Mouse (Mus musculus): Measurements from ENCODE around the gene Stip1. TPM values are rescaled to one million over a fixed set of nuclear protein-coding genes. Genes with fewer than 3 reads are reported as not detected.

Gene Stip1
- polyA plus RNA-seq, 1 experiment, result 116 TPM

DNA sequence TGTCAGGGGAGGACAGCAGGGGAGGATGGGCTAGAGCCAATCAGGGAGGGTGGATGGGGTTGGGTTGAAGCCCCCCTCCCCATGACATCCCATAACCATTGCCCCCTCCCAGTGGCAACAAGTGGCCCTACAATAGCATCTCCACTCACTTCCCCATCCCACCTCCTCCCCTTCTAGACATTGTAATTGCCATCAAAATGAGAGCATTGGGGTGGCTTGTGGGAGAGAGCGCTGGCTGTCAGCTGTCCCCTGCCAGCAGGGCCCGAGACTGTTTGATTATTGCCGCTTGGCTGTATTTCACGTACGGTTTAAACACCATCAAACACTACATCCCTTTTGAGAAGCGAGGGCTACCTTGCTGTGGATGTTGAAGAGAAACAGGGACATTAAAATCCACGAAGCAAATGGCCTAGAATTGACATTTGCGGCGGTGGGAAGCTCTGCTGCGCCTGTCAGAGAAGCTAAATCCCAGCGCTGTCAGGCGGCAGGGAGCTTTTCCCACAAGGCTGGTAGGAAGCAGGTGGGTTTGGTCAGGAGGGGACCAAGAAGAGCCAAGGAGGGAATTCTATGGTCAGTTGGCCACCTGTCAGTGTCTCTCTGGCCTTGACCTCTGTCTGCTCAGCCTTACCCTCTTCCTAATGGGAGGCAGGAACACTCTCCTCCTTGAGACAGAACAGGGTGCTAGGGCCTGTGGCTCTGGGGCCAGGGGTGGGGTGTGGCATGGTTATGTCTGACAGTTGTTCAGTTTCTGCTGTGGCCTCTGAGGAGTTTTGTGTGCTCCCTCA lies 34.4 kb upstream of the Stip1 start:
- TF ChIP-seq FLI1 (IDR thresholded peaks at IDR 0.05; ENCODE audit: low read length) (no peak), GATA1 (IDR thresholded peaks at IDR 0.05; ENCODE audit: borderline replicate concordance, low read length) (no peak)
- Histone ChIP-seq H3K9me3 (no peaks in the 10 kb centered on the region), H3K4me3 (replicated peaks) (no peak overlapping the region), H3K36me3 (replicated peaks; ENCODE audit: low read length) (no peaks in the 10 kb centered on the region), H3K27me3 (replicated peaks) (peaks cover 72% of the 10 kb centered on the region), H3K4me1 (peaks cover 23% of the 10 kb centered on the region)

DNA sequence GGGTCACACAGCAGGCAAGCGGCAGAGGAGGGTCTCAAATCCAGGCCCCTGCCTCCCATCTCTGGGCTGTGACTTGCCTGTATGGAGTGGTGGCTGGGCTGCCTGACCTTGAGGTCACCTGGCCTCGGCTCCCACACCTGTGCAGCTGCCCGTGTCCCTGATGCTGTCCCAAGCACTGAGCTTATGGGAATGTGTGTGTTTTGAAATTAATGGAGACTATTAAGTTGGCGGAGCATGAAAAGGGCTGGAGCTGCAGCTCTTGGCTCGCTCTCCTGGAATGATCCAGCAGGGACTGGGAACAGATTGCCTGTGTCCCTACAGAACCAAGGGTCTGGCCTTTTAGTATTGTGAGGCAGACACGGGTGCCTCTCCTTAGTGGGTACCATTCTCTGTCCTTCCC lies 32.5 kb upstream of the Stip1 start:
- Histone ChIP-seq H3K4me3 (replicated peaks) (no peak overlapping the region), H3K9me3 (no peaks in the 10 kb centered on the region), H3K27me3 (replicated peaks) (peaks cover 73% of the 10 kb centered on the region), H3K4me1 (peaks cover 39% of the 10 kb centered on the region), H3K36me3 (replicated peaks; ENCODE audit: low read length) (no peaks in the 10 kb centered on the region)
- TF ChIP-seq GATA1 (IDR thresholded peaks at IDR 0.05; ENCODE audit: borderline replicate concordance, low read length) (no peak), FLI1 (IDR thresholded peaks at IDR 0.05; ENCODE audit: low read length) (no peak)

GRCm38 (mm10) chr19:7070775-7071174 lies 31.0 kb upstream of the Stip1 start:
- TF ChIP-seq FLI1 (IDR thresholded peaks at IDR 0.05; ENCODE audit: low read length) (no peak), GATA1 (IDR thresholded peaks at IDR 0.05; ENCODE audit: borderline replicate concordance, low read length) (no peak)
- peaks cover 39% of the 10 kb centered on the region for H3K4me1 ChIP-seq
- H3K9me3 ChIP-seq, result no peaks in the 10 kb centered on the region
- no peaks in the 10 kb centered on the region for H3K36me3 ChIP-seq (replicated peaks; ENCODE audit: low read length)
- peaks cover 79% of the 10 kb centered on the region for H3K27me3 ChIP-seq (replicated peaks)
- H3K4me3 ChIP-seq (replicated peaks), result no peak overlapping the region

- Histone ChIP-seq H3K4me1 (peaks cover 43% of the 10 kb centered on the region), H3K36me3 (replicated peaks; ENCODE audit: low read length) (no peaks in the 10 kb centered on the region), H3K4me3 (replicated peaks) (no peak overlapping the region), H3K27me3 (replicated peaks) (peaks cover 79% of the 10 kb centered on the region), H3K9me3 (no peaks in the 10 kb centered on the region)
- no peak for TF ChIP-seq GATA1 (IDR thresholded peaks at IDR 0.05; ENCODE audit: borderline replicate concordance, low read length)
- no peak for TF ChIP-seq FLI1 (IDR thresholded peaks at IDR 0.05; ENCODE audit: low read length)
These were observed 30.3 kb upstream of the Stip1 start for GRCm38 (mm10) chr19:7069781-7070763.

GRCm38 (mm10) chr19:7068661-7069531 lies 29.1 kb upstream of the Stip1 start:
- peaks cover 69% of the 10 kb centered on the region for H3K27me3 ChIP-seq (replicated peaks)
- no peaks in the 10 kb centered on the region for H3K9me3 ChIP-seq
- TF ChIP-seq GATA1 (IDR thresholded peaks at IDR 0.05; ENCODE audit: borderline replicate concordance, low read length) (no peak), FLI1 (IDR thresholded peaks at IDR 0.05; ENCODE audit: low read length) (no peak)
- peaks cover 50% of the 10 kb centered on the region for H3K4me1 ChIP-seq
- H3K4me3 ChIP-seq (replicated peaks), result no peak overlapping the region
- H3K36me3 ChIP-seq (replicated peaks; ENCODE audit: low read length), result no peaks in the 10 kb centered on the region

DNA sequence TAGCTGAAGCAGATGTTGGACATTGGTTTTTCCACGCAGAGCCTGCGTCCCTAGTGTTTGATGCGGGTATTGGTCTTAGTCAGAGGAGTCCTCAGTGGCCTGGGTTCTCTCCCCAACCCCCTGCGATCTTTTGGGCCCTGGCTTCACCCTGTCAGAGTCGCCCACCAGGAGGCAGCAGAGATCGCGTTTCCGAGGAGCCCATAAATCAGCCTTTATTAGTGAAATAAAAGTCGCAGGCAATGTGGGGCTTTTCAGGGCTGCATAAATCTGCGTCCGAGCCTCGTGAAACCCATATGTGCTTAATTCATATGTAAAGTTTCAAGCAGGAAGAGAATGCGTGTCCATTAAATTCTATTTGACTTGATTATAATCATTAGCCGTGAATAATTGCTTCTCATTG lies 28.4 kb upstream of the Stip1 start:
- Histone ChIP-seq H3K36me3 (replicated peaks; ENCODE audit: low read length) (no peaks in the 10 kb centered on the region), H3K27me3 (replicated peaks) (peaks cover 67% of the 10 kb centered on the region), H3K4me3 (replicated peaks) (peak overlapping the region; percentile 48), H3K9me3 (no peaks in the 10 kb centered on the region), H3K4me1 (peaks cover 50% of the 10 kb centered on the region)
- TF ChIP-seq FLI1 (IDR thresholded peaks at IDR 0.05; ENCODE audit: low read length) (no peak), GATA1 (IDR thresholded peaks at IDR 0.05; ENCODE audit: borderline replicate concordance, low read length) (no peak)

GRCm38 (mm10) chr19:7067344-7068050 lies 27.7 kb upstream of the Stip1 start:
- TF ChIP-seq GATA1 (IDR thresholded peaks at IDR 0.05; ENCODE audit: borderline replicate concordance, low read length), result no peak
- no peak for TF ChIP-seq FLI1 (IDR thresholded peaks at IDR 0.05; ENCODE audit: low read length)
- Histone ChIP-seq H3K9me3 (no peaks in the 10 kb centered on the region), H3K4me3 (replicated peaks) (peak overlapping the region; percentile 48), H3K4me1 (peaks cover 50% of the 10 kb centered on the region), H3K36me3 (replicated peaks; ENCODE audit: low read length) (no peaks in the 10 kb centered on the region), H3K27me3 (replicated peaks) (peaks cover 65% of the 10 kb centered on the region)

- peaks cover 59% of the 10 kb centered on the region for H3K27me3 ChIP-seq (replicated peaks)
- H3K36me3 ChIP-seq (replicated peaks; ENCODE audit: low read length), result no peaks in the 10 kb centered on the region
- peaks cover 50% of the 10 kb centered on the region for H3K4me1 ChIP-seq
- H3K4me3 ChIP-seq (replicated peaks), result peak overlapping the region; percentile 76
- H3K9me3 ChIP-seq, result no peaks in the 10 kb centered on the region
- TF ChIP-seq FLI1 (IDR thresholded peaks at IDR 0.05; ENCODE audit: low read length), result no peak
- no peak for TF ChIP-seq GATA1 (IDR thresholded peaks at IDR 0.05; ENCODE audit: borderline replicate concordance, low read length)
These were observed 27.1 kb upstream of the Stip1 start for GRCm38 (mm10) chr19:7066828-7067342.
